Mouse (Mus musculus) spleen, postnatal 36 days (tissue): Measurements from ENCODE around the gene Rabgap1l.
"Not testable (repeated sequence)": the region's sequence is repeated elsewhere in the genome, so short reads cannot be mapped to it uniquely, and the experiment has no call there.

Experiments used
- DNase-seq, 2 experiments: peaks; one replicate each; pipeline ENCODE4 v3.0.0; 2022; ENCODE audit warnings: low spot score in 2 of 2, mixed read lengths in 1 of 2

Gene Rabgap1l

DNA sequence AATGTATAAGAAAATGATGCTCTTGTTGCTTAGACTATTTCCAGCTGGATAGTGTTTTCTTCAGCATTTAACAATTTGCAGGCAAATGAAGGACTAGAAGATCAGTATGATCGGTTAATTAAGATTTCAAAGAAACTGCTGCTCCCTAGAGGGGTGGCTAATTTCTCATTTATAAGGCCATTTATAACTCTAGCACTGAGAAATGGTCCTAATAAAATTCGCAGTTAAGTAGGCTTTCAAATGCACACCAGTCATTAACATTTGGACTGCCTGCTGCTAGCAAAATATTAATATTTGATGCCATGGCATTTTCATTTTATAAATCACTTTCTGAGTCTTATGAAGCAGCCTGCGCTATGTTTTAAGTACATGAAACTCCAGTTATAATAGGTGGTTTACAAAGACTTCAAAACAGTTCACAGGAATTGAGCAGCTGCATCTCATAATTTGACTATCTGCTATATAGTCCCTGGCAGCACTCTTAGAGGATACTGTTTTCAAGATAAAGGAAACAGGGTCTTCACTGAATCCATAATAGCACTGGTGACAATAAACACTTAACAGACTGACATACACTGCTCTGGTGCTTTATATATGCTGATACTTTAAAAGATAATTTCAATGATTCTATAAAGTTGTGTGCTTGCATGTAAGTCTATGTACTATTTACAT lies 296.0 kb downstream of the Rabgap1l start:
- DNase-seq, result no peak

DNA sequence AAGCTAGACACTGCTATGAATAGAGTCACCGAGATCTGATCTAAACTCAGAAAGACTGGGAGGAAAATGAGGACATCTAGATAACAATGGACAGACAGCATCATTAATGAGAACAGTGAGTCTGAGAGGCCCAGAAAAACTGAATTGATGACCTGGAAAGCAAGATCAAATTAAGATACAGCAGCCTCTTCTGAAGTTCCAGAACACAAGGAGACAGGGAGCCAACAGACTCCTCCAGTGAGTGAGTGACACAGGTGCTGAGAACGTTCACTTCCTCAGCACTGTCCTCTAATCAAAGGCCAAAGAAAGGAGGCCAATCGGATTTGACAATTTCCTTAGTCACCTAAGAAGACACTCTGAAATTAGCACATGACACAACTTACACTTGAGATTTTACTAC lies 307.3 kb downstream of the Rabgap1l start:
- DNase-seq, result no peak

DNA sequence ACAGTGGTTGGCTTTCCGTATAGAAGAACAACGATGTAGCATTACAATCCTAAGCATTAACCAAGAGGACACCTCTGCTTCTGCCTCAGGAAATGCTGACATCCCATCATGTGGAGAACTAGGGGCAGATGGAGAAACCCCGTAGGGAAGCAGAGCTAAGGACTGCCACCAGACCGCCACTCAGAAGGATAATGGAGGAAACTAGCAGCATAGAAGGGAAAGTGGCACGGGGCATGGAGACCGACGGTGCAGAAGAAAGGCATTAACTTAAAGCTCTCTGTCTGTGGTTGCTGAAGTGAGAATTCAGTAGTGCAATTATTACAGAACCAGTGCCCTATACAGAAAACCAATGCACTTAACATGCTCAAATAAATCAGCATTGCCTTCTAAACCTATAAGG lies 308.0 kb downstream of the Rabgap1l start:
- no peak for DNase-seq

DNA sequence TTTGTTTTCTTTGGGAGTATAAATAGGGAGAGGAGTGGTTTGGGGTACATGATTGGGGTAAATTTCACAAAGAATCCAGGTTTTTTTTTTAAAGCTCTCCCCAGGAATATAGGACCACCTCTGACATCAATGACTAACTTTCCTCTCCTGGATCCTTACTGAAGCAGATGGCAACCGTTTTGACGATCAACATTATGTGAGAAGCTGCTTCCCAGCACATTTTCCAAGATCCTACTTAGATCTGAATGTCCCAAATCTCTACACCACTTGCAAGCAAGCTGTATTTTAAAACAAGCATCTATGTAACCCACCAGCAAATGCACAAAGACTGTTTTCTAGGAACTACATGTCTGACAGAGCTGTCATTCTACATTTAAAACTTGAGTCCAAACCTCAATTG lies 311.4 kb downstream of the Rabgap1l start:
- no peak for DNase-seq

DNA sequence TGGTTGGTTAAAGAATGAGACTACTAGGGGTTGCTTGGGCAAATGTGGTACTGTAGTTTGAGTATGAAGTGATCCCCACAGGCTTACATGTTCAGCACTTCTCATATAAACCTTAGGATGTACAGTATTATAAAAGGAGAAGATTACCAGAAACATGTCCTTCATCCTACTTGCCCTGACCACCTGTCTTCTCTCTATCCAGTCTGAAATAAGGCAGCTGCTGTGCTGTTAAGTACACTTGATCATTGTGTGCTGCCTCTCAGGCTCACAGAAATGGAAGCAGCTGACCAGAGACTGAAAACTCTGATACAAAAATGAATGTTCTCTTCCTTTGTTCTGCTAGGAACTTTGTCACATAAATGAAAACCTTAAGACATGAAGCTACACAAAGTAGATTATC lies 325.6 kb downstream of the Rabgap1l start:
- no peak for DNase-seq

DNA sequence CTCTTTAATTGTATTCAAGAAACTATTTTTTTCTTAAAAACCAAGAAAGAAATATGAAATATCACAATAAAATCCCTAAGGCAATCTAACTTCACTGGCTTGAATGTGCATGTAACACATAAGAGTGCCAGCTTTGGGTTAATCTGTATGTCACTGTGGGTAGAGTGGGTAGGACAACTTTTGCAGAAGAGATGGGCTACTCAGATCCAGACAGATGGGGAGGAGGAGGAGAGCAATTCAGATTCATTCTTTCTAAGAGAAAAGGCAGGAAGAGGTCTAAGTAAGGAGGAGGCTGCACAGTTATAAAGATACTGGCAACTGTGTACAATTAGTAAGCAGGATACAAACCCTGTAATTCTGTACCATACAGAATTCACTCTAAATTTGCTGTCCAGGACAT lies 327.8 kb downstream of the Rabgap1l start:
- DNase-seq, result no peak

DNA sequence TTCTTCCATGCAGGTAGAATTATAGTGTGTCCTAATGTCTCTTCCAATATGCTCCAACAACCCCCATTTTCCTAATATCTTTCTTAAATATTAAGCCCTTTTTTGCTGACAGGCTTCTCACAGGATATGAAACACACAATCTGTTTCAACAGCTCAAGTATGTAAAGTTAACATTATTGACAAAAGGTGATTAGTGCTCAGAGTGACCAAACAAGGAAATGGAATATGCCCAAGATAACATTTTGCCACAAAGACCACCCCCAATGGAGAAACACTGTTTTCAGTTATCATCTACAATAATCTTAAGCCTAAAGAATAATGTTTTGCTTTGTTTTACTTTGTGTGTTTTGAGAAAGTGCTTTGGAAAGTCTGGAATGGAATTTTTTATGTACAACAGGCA lies 328.9 kb downstream of the Rabgap1l start:
- DNase-seq, result no peak

DNA sequence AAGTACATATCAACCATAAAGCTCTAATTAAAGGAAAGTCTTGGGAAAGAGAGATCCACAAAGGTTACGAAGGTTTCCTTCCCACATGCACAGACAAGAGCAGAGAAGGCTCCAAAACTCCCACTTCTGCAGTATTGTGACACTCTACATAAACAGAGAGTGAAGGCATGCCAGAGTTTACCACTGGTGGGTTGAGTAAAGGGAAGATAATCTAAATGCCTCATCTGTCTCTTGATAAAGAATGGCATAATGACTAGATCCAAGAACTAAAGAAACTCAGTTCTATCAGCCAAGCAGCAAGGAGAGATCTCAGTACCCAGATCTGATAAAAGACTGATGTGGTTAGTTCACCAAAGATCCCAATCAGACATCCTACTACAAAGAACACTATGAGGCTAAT lies 332.7 kb downstream of the Rabgap1l start:
- no peak for DNase-seq

DNA sequence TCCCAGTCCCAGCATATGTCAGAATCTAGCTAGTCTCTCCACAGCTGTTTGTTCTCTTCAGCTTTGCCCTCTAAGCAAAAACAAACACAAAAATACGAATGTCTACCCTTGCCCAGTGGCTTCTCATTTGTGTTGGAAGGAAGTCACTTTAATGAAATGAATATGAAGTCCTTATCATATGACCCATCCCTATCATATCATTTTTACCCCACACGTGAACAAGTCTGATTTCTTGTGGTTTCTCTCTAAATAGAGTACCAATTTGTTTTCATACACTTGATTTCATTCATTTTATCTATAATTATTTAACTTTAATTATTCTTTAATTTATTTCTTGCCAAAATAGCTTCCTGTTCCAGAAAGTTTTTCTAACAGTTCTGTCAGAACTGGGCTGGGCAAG lies 341.3 kb downstream of the Rabgap1l start:
- DNase-seq, result no peak

DNA sequence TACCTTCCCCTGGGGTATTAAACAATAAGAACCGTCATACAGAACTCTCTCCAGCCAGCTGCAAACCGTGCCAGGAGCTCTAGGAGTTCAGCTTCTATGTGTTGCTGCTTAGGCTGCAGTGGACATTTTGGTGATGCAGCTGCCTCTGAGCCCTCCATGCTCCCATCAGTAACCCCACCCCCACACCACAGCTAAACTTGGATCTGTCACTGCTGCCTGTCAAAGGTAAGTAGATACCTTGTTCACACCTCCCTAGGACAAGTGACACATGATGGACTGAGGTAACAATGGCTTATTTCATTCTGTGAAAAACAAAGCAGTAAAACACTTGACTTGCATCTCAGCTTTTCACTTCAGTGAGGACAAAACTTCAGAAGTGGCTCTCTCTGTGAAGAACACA lies 344.3 kb downstream of the Rabgap1l start:
- no peak for DNase-seq

DNA sequence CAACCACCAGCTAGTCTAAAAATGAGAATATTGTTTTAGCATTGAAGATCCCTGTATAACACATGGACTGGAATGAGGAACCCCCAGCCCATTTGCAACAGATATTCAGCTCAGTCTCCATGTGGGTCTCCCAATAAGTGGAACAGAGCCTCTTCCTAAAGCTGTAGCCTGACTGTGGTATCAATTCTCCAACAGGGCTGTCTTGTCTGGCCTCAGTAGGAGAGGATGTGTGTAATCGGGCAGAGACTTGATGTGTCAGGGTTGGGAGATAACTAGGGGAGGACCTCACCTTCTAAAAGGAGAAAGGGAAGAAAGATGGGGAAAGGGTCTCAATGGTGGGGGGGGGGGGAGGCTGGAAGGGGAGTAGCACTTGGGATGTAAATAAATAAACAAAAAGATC lies 346.2 kb downstream of the Rabgap1l start:
- DNase-seq, result no peak

DNA sequence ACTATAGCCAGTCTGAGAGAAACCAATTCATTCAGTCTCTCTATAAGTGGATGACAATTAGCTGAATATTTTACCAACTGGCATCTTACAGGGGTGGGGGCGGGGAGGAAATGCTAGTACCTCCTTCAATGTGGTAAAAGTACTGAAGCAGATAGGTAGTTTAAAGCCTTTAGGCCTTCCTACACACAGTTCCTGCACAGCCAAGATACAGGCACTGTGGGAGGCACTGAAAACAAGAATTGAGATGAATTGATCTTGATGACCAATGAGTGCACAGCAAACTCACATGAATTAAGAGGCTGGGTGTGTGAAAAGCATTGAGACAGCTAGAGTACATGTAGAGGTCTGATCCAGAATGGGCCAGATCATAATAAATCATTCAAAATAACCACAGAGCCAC lies 349.5 kb downstream of the Rabgap1l start:
- no peak for DNase-seq

DNA sequence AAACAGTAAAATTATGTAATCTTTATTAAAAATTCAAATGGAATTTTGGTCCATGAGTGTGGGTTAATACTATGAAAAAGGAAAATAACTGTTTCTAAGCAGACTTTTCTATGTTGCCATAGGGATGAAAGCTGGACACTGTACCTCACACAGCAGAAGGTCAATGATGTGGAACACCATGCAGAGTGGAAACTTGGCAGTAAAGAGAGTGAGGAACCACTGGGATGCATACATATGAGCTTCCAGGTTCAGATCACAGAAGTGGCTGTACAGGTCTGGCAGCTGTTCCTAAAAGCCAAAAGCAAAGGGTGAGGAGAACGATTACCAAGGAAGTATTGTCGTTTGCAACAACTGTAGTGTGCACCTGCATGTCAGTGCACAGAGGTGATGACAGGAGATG lies 351.3 kb downstream of the Rabgap1l start:
- DNase-seq, result no peak

DNA sequence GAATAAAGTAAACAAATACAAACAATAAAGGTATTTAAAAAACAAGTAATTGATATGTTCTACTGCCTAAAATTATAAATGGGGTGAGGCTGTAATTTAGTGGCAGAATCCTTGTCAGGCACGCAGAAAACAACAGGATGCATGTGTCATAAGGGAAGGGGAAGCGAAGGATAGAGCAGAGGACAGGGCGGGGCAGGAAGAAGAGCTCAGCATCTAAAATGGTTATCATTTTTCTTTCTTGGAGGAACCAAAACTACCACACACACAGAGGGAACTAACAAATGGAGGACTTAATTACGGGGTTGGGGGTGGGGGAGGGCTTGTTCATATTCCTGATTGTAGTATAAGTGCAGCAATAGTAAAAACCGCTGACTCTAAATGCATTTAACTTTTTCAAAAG lies 351.9 kb downstream of the Rabgap1l start:
- DNase-seq, result no peak

DNA sequence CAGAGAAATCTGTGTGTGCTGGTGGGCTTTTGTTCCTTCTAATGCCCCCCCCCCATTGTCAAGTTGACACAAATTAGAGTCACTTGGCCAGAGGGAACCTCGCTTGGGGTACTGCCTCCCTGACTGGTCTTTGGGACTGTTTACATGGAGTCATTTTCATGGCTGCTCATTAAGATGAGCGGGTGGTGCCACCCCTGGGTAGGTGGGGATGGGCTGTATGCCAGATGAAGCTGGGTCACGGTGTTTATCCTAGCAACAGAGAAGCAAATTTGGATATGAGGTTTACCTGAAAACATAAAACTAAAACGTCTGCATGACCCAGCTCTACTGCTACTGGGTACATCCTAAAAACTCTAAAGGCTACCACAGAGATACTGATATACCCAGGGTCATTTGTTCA lies 354.2 kb downstream of the Rabgap1l start:
- DNase-seq, result no peak

DNA sequence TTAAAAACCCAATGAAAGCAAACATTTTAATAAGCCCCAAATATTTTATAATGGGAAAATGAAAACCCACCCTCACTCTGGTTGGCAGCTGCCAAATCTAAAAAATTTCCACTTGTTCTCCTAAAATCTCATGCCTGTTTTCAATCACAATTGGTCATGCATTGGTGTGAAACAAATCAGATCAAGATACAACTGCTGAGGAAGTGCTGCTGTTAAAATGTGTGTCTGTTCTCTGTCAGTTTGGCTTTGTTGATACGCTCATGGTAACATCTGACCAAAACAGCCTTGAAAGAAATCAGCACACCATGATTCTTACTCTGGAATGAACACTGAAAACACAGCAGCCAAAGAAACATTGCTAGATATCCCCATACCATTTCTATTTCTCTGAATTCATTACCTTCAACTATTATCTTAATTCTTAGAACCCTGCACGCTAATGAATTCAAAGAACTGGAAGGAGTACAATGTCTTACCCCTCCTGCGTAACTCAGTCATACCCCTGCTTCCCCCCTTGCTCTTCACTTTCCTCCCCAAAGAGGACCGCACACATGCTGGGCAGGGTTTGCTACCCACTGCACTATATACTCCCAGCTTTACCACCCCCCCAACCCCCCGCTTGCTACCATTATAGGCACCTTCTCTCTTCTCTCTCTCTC lies 375.7 kb downstream of the Rabgap1l start:
- no peak for DNase-seq

DNA sequence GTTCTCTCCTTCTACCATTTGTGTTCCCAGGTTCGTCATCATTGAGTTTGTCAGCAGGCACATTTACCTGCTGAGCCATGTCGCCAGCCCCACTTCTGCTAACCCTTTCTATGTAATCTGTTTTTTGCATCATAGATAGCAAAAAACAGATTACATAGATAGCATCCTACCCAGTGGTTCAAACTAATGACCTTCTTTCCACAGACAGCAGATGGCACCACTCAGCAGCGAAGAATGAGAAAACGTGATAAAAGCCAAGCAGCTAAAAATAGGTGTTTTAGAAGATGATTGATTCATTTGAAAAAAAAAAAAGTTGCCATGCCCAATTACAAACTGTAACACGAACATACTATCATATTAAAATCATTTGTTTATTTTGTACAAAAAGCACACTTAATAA lies 382.2 kb downstream of the Rabgap1l start:
- DNase-seq, result no peak

DNA sequence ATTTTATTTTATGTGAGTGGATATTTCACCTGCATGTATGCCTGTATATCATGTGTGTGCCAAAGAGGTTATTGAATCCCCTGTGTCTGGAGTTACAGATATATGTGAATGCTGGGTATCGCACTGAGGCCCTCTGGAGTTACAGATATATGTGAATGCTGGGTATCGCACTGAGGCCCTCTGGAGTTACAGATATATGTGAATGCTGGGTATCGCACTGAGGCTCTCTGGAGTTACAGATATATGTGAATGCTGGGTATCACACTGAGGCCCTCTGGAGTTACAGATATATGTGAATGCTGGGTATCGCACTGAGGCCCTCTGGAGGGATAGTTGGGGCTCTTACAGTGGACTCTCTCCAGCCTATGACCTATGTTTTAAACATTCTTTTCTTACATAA lies 383.3 kb downstream of the Rabgap1l start:
- DNase-seq, result not testable (repeated sequence)

DNA sequence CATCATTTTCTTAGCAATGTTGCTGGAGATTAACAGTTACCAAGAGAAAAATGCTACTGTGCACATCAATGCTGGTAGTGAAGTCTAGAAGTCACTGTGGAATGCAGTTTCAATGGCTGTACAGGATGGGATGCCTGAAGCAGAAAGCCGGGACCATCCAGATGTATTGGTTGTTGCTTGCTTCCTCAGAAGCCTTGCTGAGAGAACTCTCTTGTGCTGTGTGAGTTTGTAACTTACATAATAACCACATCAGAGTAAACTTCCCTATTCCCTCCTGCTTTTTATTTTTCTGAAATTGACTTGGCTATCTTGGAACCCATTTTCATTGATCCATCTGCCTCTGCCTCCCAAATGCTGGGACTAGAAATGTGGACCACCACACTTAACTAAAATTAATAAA lies 383.9 kb downstream of the Rabgap1l start:
- no peak for DNase-seq

DNA sequence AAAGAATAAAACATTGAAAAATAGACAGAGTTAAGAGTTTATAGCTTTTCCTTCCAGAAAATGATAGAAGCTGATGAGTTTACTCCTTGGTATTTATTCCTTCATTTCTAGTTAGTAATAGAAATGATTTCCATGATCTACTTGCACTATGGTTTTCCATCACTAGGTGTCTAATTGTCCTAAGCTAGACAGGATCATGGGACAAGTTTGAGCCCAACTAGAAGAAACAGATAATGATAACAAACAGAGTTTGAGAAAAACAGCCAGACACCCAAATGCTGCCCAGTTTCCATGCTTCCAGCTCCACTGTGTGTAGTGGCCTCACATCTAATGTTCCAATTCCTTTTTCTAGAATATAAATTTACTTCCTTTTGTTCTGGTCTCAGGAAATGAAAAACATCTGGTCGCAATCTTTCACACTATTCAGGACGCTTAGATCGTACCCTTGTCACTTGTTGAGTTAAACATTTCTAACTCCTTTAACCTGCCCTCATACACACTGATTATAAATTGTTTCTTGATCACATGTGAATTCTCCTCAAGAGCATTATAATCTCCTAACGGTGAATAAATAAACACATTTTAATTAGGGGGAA lies 384.6 kb downstream of the Rabgap1l start:
- no peak for DNase-seq

DNA sequence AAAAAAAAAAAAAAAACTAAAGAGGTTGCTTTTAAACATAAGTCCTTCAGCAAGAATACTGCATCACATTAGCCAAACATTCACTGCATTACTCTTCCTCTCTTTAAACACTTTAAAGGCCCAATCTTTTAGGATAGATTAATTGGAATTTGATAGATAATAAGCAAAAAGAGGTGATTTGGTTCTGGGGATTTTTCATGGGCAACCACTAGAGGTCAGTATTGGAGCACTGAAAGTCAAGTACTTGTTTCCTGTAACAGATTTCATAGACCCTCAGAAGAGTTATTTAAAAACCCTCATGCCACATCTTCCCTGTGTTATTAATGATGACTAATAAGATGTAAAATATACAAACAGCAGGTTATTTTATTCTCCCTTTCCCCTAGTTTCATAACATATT lies 393.6 kb downstream of the Rabgap1l start:
- peak in 1 of 2 experiments; percentile 35 for DNase-seq

DNA sequence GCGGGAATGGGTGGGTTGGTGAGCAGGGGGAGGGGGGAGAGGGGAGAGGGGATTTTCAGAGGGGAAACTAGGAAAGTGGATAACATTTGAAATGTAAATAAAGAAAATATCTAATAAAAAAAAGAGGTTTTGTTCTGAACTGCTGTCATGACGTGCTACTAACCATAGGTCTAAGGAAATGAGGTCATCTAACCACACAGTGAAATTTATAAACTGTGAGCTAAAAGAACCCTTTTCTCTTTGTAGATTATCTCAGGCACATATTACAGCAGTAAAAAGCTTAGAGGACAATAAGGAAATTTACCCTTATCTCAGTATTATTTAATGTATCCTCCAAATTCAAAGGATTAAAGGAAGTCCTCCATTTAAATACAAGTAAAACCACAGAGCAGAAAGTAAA lies 396.0 kb downstream of the Rabgap1l start:
- DNase-seq, result no peak

DNA sequence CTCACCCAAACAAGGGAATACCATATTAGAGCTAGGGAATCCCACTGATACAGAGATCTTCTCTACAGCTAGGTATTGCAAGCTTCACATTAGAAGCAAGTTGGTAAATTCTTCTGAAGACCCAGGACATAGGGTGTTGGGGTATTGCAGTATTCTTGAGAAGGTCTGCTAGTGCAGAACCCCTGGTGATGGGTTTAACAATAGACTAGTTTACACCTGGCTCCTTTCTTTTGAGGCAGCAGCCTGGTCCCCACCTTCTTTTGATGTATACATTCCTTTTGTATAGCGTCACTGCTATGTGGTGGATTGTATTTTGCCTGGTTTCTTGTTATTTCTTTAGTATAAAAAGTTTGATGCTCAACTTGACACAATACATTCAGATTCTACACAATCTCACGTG lies 405.6 kb downstream of the Rabgap1l start:
- DNase-seq, result no peak

DNA sequence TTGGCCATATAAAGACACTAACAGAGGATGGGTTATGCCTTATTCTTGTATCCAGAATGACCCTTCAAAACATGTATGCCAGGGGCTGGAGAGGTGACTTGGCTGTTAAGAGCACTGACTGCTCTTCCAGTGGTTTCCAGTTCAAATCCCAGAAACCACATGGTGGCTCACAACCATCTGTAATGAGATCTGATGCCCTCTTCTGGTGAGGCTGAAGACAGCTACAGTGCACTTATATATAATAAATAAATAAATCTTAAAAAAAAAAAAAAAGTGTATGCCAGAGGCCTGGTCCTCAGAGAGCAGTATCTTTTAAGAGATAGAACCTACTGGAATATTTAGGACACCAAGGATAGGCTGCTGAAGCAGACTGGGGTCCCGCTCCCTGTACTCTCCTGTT lies 414.6 kb downstream of the Rabgap1l start:
- no peak for DNase-seq
